In the genomic region with DNA sequence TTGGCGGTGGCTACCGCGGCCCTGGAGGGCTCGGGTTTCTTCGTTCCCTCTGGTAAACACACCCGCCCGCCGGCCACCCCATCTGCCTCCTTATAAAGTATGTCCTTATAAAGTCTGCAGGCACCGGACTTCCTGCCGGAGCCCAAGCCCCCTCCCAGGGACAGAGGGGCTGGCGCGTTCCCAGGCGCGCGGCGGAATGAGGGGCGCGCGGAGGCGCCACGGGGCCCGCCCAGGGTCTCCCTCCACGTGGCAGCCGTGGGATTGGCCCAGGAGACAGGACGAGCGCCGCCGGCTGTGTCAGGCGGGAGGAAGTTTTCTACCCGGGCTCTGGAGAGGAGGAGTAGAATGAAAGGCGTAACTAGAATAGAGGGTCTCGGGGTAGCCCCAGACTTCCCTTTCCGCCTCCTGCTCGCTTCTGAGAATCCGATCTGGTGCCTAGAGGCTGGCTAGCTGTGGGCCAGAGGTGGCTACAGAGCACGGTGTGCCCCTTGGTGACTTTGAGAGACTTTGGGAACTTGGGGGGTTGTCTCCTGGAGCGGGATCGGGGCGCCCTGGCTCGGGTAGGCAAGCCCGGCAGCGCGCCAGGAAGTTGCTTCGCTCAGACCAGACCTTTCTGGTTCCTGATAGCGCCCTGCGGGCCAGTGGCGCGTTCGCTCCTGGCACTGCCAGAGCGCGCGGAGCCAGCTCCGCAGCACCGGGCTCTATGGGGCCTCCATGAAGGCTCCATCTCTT, we compare ENCODE assay signal across 8 mouse cellular contexts. TPM values are rescaled to one million over a fixed set of nuclear protein-coding genes. Genes with fewer than 3 reads are reported as not detected.
DNase-seq lines count a peak whose midpoint lies in the region; ATAC-seq lines count a peak whose summit lies in the region.

No protein-coding gene starts in this region.

- peak overlapping the region; percentile 93 for H3K4me2 ChIP-seq in embryonic facial prominence, embryonic 15.5 days (replicated peaks)
- H3K4me2 ChIP-seq in heart, embryonic 13.5 days: peak overlapping the region; percentile 79
- H3K4me2 ChIP-seq in kidney, embryonic 15.5 days: peak overlapping the region; percentile 95

- H3K4me1 ChIP-seq in embryonic facial prominence, embryonic 15.5 days: peaks cover 38% of the 10 kb centered on the region
- peaks cover 58% of the 10 kb centered on the region for H3K4me1 ChIP-seq in heart, embryonic 13.5 days
- H3K4me1 ChIP-seq in kidney, embryonic 15.5 days: peaks cover 33% of the 10 kb centered on the region

- H3K4me3 ChIP-seq in embryonic facial prominence, embryonic 15.5 days (replicated peaks): peak overlapping the region; percentile 66
- H3K4me3 ChIP-seq in heart, embryonic 13.5 days: peak overlapping the region; percentile 74
- H3K4me3 ChIP-seq in kidney, embryonic 15.5 days (replicated peaks): peak overlapping the region; percentile 73

- ATAC-seq in embryonic facial prominence, embryonic 15.5 days (ENCODE audit: insufficient number of reproducible peaks, low FRiP score, low TSS enrichment, low read depth): peak; percentile 91
- peak; percentile 70 for ATAC-seq in heart, embryonic 13.5 days (ENCODE audit: extremely low read depth, insufficient number of reproducible peaks, low FRiP score, low TSS enrichment)
- peak; percentile 94 for ATAC-seq in kidney, embryonic 15.5 days (replicated peaks; ENCODE audit: low FRiP score)

- peak overlapping the region; percentile 65 for H3K9ac ChIP-seq in embryonic facial prominence, embryonic 15.5 days
- peak overlapping the region; percentile 89 for H3K9ac ChIP-seq in heart, embryonic 13.5 days
- peak overlapping the region; percentile 81 for H3K9ac ChIP-seq in kidney, embryonic 15.5 days

- no peaks in the 10 kb centered on the region for H3K36me3 ChIP-seq in embryonic facial prominence, embryonic 15.5 days
- 0 out of 2 replicates have a peak, but pooled peaks cover 4% of the 10 kb centered on the region for H3K36me3 ChIP-seq in heart, embryonic 13.5 days
- no peaks in the 10 kb centered on the region for H3K36me3 ChIP-seq in kidney, embryonic 15.5 days

- no peaks in the 10 kb centered on the region for H3K9me3 ChIP-seq in embryonic facial prominence, embryonic 15.5 days (replicated peaks)
- H3K9me3 ChIP-seq in heart, embryonic 13.5 days: no peaks in the 10 kb centered on the region
- H3K9me3 ChIP-seq in kidney, embryonic 15.5 days (replicated peaks): no peaks in the 10 kb centered on the region

- under 1% methylated on average over 54 of the region's 54 CpGs for WGBS in embryonic facial prominence, embryonic 15.5 days
- under 1% methylated on average over 54 of the region's 54 CpGs for WGBS in heart, embryonic 13.5 days
- WGBS in kidney, embryonic 15.5 days: under 1% methylated on average over 53 of the region's 54 CpGs

- no peaks in the 10 kb centered on the region for H3K27me3 ChIP-seq in embryonic facial prominence, embryonic 15.5 days
- peaks cover 26% of the 10 kb centered on the region; the same call in 1 of the 2 replicates for H3K27me3 ChIP-seq in heart, embryonic 13.5 days (replicated peaks)
- peaks cover 23% of the 10 kb centered on the region for H3K27me3 ChIP-seq in kidney, embryonic 15.5 days

- DNase-seq in layer of hippocampus, postnatal 10 days (ENCODE audit: low spot score in 2 of 2): peak; percentile 47 to 59
- no peak for DNase-seq in layer of hippocampus, postnatal 25 days (ENCODE audit: extremely low spot score in 1 of 2, low spot score in 1 of 2)
- DNase-seq in lung, postnatal 25 days (ENCODE audit: low spot score): peak; percentile 24
- peak; percentile 86 for DNase-seq in retina, postnatal 1 day
- DNase-seq in urinary bladder, postnatal 4 days (ENCODE audit: low spot score in 2 of 2): peak; percentile 77 to 84

- peak overlapping the region; percentile 92 for H3K27ac ChIP-seq in embryonic facial prominence, embryonic 15.5 days (replicated peaks)
- peak overlapping the region; percentile 94 for H3K27ac ChIP-seq in heart, embryonic 13.5 days (replicated peaks)
- peak overlapping the region; percentile 93 for H3K27ac ChIP-seq in kidney, embryonic 15.5 days

RNA-seq across cellular contexts. Expression of a gene that starts 1.5 kb away (rescaled TPM):
- under 1 TPM; 0.27 to 0.75 TPM for total RNA-seq in layer of hippocampus, postnatal 10 days (2021)
- under 1 TPM; 0.30 to 0.35 TPM for total RNA-seq in layer of hippocampus, postnatal 25 days (2021)
- 13.7 and 15.8 TPM in 2 replicates for polyA plus RNA-seq in embryonic facial prominence, embryonic 15.5 days (2015; fragmentation: Nextera tagmentation; extraction: Ambion mirVana)
- 16.1 and 17.1 TPM in 2 replicates for polyA plus RNA-seq in heart, embryonic 13.5 days (2015; fragmentation: Nextera tagmentation; extraction: Ambion mirVana)
- polyA plus RNA-seq in kidney, embryonic 15.5 days (2015; fragmentation: Nextera tagmentation; extraction: Ambion mirVana): 16.5 and 20.7 TPM in 2 replicates

RNA-seq across cellular contexts. Expression of a gene that starts 13.4 kb away (rescaled TPM):
- total RNA-seq in layer of hippocampus, postnatal 10 days (2021): 10 to 100 TPM; 58.7 to 64.2 TPM
- 10 to 100 TPM; 58.0 to 60.3 TPM for total RNA-seq in layer of hippocampus, postnatal 25 days (2021)
- polyA plus RNA-seq in embryonic facial prominence, embryonic 15.5 days (2015; fragmentation: Nextera tagmentation; extraction: Ambion mirVana): 45.7 and 49.7 TPM in 2 replicates
- polyA plus RNA-seq in heart, embryonic 13.5 days (2015; fragmentation: Nextera tagmentation; extraction: Ambion mirVana): 72.3 and 89.1 TPM in 2 replicates
- polyA plus RNA-seq in kidney, embryonic 15.5 days (2015; fragmentation: Nextera tagmentation; extraction: Ambion mirVana): 54.2 and 54.4 TPM in 2 replicates

RNA-seq across cellular contexts. Expression of a gene that starts 17.7 kb away (rescaled TPM):
- total RNA-seq in layer of hippocampus, postnatal 10 days (2021): not detected
- total RNA-seq in layer of hippocampus, postnatal 25 days (2021): not detected
- polyA plus RNA-seq in embryonic facial prominence, embryonic 15.5 days (2015; fragmentation: Nextera tagmentation; extraction: Ambion mirVana): 0.33 and 0.53 TPM in 2 replicates
- polyA plus RNA-seq in heart, embryonic 13.5 days (2015; fragmentation: Nextera tagmentation; extraction: Ambion mirVana): 0.24 and 0.27 TPM in 2 replicates
- polyA plus RNA-seq in kidney, embryonic 15.5 days (2015; fragmentation: Nextera tagmentation; extraction: Ambion mirVana): 0.42 and 0.43 TPM in 2 replicates

RNA-seq across cellular contexts. Expression of a gene that starts 41.6 kb away (rescaled TPM):
- 1 to 10 TPM; 7.9 to 8.5 TPM for total RNA-seq in layer of hippocampus, postnatal 10 days (2021)
- 1 to 10 TPM; 3.9 to 4.3 TPM for total RNA-seq in layer of hippocampus, postnatal 25 days (2021)
- polyA plus RNA-seq in embryonic facial prominence, embryonic 15.5 days (2015; fragmentation: Nextera tagmentation; extraction: Ambion mirVana): 35.3 and 36.7 TPM in 2 replicates
- polyA plus RNA-seq in heart, embryonic 13.5 days (2015; fragmentation: Nextera tagmentation; extraction: Ambion mirVana): 92.5 and 114 TPM in 2 replicates
- polyA plus RNA-seq in kidney, embryonic 15.5 days (2015; fragmentation: Nextera tagmentation; extraction: Ambion mirVana): 42.8 and 51.1 TPM in 2 replicates

RNA-seq across cellular contexts. Expression of a gene that starts 46.3 kb away (rescaled TPM):
- total RNA-seq in layer of hippocampus, postnatal 10 days (2021): 100 to 1,000 TPM; 108 to 116 TPM
- total RNA-seq in layer of hippocampus, postnatal 25 days (2021): 10 to 100 TPM; 92.3 to 94.5 TPM
- polyA plus RNA-seq in embryonic facial prominence, embryonic 15.5 days (2015; fragmentation: Nextera tagmentation; extraction: Ambion mirVana): 1.1 and 2.0 TPM in 2 replicates
- 0.72 and 0.99 TPM in 2 replicates for polyA plus RNA-seq in heart, embryonic 13.5 days (2015; fragmentation: Nextera tagmentation; extraction: Ambion mirVana)
- polyA plus RNA-seq in kidney, embryonic 15.5 days (2015; fragmentation: Nextera tagmentation; extraction: Ambion mirVana): 1.2 and 1.6 TPM in 2 replicates

Comparison
In these comparisons a context has a peak if more than half of its experiments do, and no peak if none do; other contexts are left out.
1. DNase-seq: peak in layer of hippocampus, postnatal 10 days (2 of 2), lung, postnatal 25 days (single experiment), retina, postnatal 1 day (single experiment) and urinary bladder, postnatal 4 days (2 of 2); none in layer of hippocampus, postnatal 25 days (0 of 2).
2. Peak in every context shown above with its lines, with median percentiles within 50 percentile points of each other: ATAC-seq, H3K27ac ChIP-seq, H3K4me2 ChIP-seq, H3K4me3 ChIP-seq and H3K9ac ChIP-seq.